In genomic region chr13:101092033-101092742, GRCm38 (mm10) we compare ENCODE assay signal across 8 mouse cellular contexts.
A peak's percentile ranks its signal among the peaks of the same experiment; 100 is the strongest.
DNase-seq lines count a peak whose midpoint lies in the region; ATAC-seq and TF ChIP-seq lines count a peak whose summit lies in the region.

No protein-coding gene starts in this region.

- H3K9me3 ChIP-seq in heart, embryonic 12.5 days (replicated peaks) = 0 out of 2 replicates have a peak, but pooled peaks cover 4% of the 10 kb centered on the region
- no peaks in the 10 kb centered on the region for H3K9me3 ChIP-seq in lung, postnatal 0 days (ENCODE audit: low read length)

- no peaks in the 10 kb centered on the region for H3K36me3 ChIP-seq in heart, adult 2 months (ENCODE audit: control insufficient read depth, insufficient read depth, low read length)
- no peaks in the 10 kb centered on the region for H3K36me3 ChIP-seq in heart, embryonic 12.5 days
- no peaks in the 10 kb centered on the region for H3K36me3 ChIP-seq in lung, postnatal 0 days (ENCODE audit: insufficient read depth, low read length)

- ATAC-seq in heart, embryonic 12.5 days (ENCODE audit: insufficient number of reproducible peaks, low FRiP score) = no peak
- peak; percentile 71 for ATAC-seq in lung, postnatal 0 days
- no peak for ATAC-seq in erythroblast, adult 5-6 weeks (replicated peaks; ENCODE audit: low FRiP score, poor library complexity, severe bottlenecking)

- no peaks in the 10 kb centered on the region for H3K4me1 ChIP-seq in heart, adult 2 months (ENCODE audit: control insufficient read depth, insufficient read depth, low read length)
- H3K4me1 ChIP-seq in heart, embryonic 12.5 days (replicated peaks) = no peaks in the 10 kb centered on the region
- H3K4me1 ChIP-seq in lung, postnatal 0 days (ENCODE audit: insufficient read depth, low read depth, low read length) = no peaks in the 10 kb centered on the region

- no peak overlapping the region for H3K27ac ChIP-seq in heart, adult 2 months
- H3K27ac ChIP-seq in heart, embryonic 12.5 days (ENCODE audit: poor library complexity, severe bottlenecking) = no peak overlapping the region
- H3K27ac ChIP-seq in gastrocnemius, adult 2 months = peak overlapping the region; percentile 63
- no peak overlapping the region for H3K27ac ChIP-seq in lung, postnatal 0 days (ENCODE audit: low read length)

- no peaks in the 10 kb centered on the region for H3K79me2 ChIP-seq in heart, adult 2 months (replicated peaks; ENCODE audit: control insufficient read depth, insufficient read depth, low read length)

- H3K4me2 ChIP-seq in heart, embryonic 12.5 days = no peak overlapping the region
- no peak overlapping the region for H3K4me2 ChIP-seq in lung, postnatal 0 days (replicated peaks; ENCODE audit: low read depth, low read length)

- no peaks in the 10 kb centered on the region for H3K27me3 ChIP-seq in heart, adult 2 months (ENCODE audit: control insufficient read depth, insufficient read depth, low read length)
- H3K27me3 ChIP-seq in heart, embryonic 12.5 days (replicated peaks) = no peaks in the 10 kb centered on the region
- no peaks in the 10 kb centered on the region for H3K27me3 ChIP-seq in lung, postnatal 0 days (replicated peaks; ENCODE audit: insufficient read depth, low read length)

- TF ChIP-seq EP300 in heart, adult 2 months (IDR thresholded peaks at IDR 0.05; ENCODE audit: insufficient read depth, low read depth, low read length) = no peak
- peak; percentile 82 for TF ChIP-seq EP300 in lung, postnatal 0 days (IDR thresholded peaks at IDR 0.05)

- intact Hi-C loops in heart, adult 2 months (cut with DNase I) = no loop called here
- intact Hi-C loops in gastrocnemius, adult 2 months (cut with DNase I) = no loop called here

- H3K4me3 ChIP-seq in heart, adult 2 months = no peak overlapping the region
- no peak overlapping the region for H3K4me3 ChIP-seq in heart, embryonic 12.5 days
- H3K4me3 ChIP-seq in gastrocnemius, adult 2 months = peak overlapping the region; percentile 9; the same call in 1 of the 2 replicates
- no peak overlapping the region for H3K4me3 ChIP-seq in lung, postnatal 0 days (ENCODE audit: low read depth, low read length)

- TF ChIP-seq POLR2A in heart, adult 2 months (IDR thresholded peaks at IDR 0.05; ENCODE audit: insufficient read depth, low read depth, low read length) = no peak

- no peak for TF ChIP-seq CTCF in heart, adult 2 months (IDR thresholded peaks at IDR 0.05)
- no peak for TF ChIP-seq CTCF in gastrocnemius, adult 2 months (IDR thresholded peaks at IDR 0.05)
- TF ChIP-seq CTCF in lung, postnatal 0 days (IDR thresholded peaks at IDR 0.05) = no peak

- 72% methylated on average over 18 of the region's 18 CpGs for WGBS in heart, adult 2 months
- WGBS in heart, embryonic 12.5 days = 77% methylated on average over 18 of the region's 18 CpGs
- WGBS in lung, postnatal 0 days = 74% methylated on average over 18 of the region's 18 CpGs

- H3K9ac ChIP-seq in heart, adult 2 months (ENCODE audit: low read depth, low read length) = no peak overlapping the region
- no peak overlapping the region for H3K9ac ChIP-seq in heart, embryonic 12.5 days
- no peak overlapping the region for H3K9ac ChIP-seq in lung, postnatal 0 days (replicated peaks; ENCODE audit: low read depth)

- DNase-seq in heart, adult 2 months = peak; percentile 52 to 70
- peak; percentile 22 for DNase-seq in brain, embryonic 18.5 days (ENCODE audit: low read depth, low spot score)
- peak; percentile 77 for DNase-seq in gastrocnemius, adult 2 months
- peak; percentile 45 for DNase-seq in layer of hippocampus, adult 11-12 months (ENCODE audit: low spot score)
- DNase-seq in lung, postnatal 0 days (ENCODE audit: low spot score) = peak; percentile 44
- peak; percentile 7 for DNase-seq in urinary bladder, postnatal 25 days (ENCODE audit: low spot score)

Comparison
In these comparisons a context has a peak if more than half of its experiments do, and no peak if none do; other contexts are left out.
1. DNase-seq: peak in every context shown above with its lines; median percentile 77 in gastrocnemius, adult 2 months; 61 in heart, adult 2 months; 45 in layer of hippocampus, adult 11-12 months; 44 in lung, postnatal 0 days; 22 in brain, embryonic 18.5 days; 7 in urinary bladder, postnatal 25 days.